Mouse (Mus musculus) kidney, adult 18-20 months (tissue): ENCODE measurements around the gene Usp33.

Source experiments
- DNase-seq: peaks from one replicate; pipeline ENCODE4 v3.0.0; 2021

Usp33 gene

DNA sequence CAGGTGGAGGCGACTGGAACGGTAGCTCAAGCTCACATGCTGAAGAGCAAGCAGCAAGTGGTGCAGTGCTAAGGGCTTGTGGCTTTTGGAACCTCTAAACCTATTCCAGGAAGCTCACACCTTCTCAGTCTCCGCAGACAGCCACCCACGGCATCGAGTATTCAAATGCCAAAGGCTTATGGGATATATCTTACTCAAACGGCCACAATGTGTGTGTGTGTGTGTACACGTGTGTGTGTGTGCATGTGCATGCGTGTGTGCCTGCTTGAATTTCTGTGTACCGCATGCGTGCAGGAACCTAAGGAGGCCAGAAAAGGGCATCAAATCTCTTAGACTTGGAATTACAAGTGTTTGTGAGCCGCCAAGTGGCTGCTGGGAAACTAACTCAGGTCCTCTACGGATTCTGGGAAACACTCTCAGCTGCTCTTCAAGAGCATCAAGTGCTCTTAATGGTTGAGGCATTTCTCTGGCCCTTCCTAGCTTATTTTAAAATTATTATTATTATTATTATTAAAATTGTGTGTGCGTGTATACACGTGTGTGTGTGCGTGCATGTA lies 3.2 kb upstream of the Usp33 start:
- DNase-seq: no peak

- peak; percentile 62 for DNase-seq
Observed at GRCm38 (mm10) chr3:152346633-152347141, 409 bp downstream of the Usp33 start.

DNA sequence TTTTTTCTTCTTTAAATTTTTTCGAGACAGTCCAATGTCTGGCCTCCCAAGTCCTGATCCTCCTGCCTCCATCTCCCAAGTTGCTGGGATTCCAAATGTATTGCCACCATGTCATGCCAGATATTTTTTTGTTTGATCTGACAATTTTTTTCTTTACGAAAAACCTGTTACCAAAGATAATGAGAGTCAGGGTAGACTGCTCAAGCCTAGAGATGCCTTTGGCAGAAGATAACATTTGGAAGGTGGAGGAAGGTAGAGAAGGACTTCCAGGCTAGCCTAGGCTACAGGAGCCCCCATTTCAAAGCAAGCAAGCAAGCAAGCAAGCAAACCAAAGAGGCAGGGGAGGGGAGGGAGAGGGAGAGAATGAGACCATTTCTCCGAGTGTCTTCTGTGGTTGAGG lies 949 bp downstream of the Usp33 start:
- no peak for DNase-seq

- no peak for DNase-seq
Observed at GRCm38 (mm10) chr3:152348011-152348830, 1.9 kb downstream of the Usp33 start.

- DNase-seq: no peak
Observed at GRCm38 (mm10) chr3:152350431-152350830, 4.2 kb downstream of the Usp33 start.

- no peak for DNase-seq
Observed at GRCm38 (mm10) chr3:152350966-152351365, 4.7 kb downstream of the Usp33 start.

DNA sequence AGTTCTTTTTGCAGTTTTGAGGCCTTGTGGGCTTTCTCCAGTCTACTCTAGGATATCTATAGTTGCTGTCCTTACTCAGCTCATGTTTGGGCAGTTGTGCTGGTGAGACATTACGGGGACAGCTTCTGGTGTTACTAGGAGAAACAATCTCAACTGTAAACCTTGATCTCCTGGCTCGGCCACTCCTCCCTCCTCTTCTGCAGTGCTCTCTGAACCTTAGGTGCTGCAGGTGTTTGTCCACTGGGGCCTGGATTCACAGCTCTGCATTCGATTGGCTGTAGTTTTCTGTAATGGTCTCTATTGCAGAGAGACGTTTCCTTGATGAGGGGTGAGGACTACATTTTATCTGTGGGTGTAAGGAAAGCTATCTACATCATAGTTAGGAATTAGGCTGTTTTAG lies 6.0 kb downstream of the Usp33 start:
- peak; percentile 13 for DNase-seq

DNA sequence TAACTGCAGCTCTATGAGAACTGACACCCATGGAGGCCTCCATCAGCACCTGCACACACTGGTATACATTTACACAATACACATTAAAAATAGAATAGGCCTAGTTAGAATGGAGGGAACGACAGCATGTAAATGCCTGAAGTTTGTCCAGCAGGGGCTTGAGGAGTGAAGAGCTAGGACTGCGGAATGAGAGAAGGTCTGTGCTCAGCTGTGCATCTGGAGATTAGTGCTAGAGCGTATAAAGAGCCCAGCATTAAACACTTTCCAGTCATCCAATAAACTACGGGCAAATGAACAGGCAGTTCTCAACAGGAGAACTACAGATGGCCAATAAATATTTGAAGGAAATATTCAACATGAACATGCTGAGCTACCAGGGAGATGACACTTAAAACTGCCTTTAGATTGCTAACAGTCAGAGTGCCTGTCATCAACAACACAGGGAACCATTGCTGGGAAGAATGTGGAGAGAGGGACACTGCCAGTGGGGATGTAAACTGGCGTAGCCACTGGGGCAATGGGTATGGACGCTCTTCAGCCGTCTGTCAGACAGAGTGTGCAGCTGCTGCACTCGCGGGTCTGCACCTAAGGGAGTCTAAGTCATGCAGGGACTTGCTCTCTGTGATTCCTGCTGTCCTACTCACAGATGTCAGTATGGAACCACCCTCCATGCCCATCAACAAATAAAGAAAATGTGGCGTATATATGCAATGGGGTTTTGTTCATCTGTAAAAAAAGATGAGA lies 7.3 kb downstream of the Usp33 start:
- no peak for DNase-seq

DNA sequence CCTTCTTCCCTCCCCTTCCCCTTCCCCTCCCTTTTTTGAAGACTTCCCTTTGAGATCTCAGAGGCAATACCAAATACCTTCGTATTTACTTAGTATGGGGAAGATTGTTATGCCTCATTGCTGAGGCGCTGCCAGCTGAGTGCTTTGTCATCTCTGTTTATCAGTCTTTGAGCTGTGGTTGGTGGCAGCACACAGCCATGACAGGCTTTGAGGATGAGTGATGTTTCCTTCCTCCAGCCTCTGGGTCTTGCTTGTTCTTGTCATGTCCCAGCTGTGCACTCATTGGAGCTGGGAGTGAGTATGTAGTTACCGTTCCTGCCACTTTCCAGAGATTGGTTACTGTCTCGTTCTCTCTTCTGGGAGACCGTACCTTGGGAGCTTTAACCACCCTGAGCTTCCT lies 9.1 kb downstream of the Usp33 start:
- peak; percentile 8 for DNase-seq

DNA sequence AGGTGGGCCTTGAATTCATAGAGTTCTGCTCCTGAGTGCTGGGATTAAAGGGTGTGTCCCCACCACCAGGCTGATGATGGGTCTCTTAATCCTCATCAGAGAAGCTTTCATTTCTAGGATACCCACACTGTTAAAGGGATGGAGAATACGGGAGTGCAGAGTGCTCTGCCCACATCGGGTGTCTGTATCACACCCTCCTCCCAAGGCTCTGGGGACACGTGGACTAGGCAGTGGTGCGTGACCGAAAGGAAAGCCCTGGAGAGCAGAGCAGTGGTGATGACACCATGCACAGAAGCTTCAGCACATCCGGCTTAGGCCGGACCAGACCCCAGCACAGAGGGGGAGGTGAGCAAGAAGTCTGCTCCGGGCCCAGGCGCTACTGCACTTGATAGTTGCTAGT lies 10.5 kb downstream of the Usp33 start:
- DNase-seq: peak; percentile 21

GRCm38 (mm10) chr3:152359151-152359550 lies 12.9 kb downstream of the Usp33 start:
- DNase-seq: no peak

DNA sequence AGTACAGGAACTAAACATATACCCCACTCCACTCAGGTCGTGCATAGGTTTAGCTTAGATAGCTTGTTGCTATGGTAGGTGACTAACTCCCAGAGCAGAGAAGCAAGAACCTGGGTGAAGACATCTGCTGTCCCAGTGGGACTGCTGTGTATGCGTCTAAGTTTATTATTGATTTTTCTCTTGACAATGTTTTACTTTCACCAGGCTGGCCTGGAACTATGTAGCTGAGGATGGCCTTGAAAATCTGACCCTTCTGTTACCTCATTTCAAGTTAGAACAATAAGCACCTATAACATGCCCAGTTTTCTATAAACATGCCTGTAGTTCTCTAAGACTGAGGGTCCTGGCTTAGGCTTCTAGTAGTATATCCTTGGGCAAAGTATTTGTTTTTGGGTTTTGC lies 17.9 kb downstream of the Usp33 start:
- DNase-seq: no peak

DNA sequence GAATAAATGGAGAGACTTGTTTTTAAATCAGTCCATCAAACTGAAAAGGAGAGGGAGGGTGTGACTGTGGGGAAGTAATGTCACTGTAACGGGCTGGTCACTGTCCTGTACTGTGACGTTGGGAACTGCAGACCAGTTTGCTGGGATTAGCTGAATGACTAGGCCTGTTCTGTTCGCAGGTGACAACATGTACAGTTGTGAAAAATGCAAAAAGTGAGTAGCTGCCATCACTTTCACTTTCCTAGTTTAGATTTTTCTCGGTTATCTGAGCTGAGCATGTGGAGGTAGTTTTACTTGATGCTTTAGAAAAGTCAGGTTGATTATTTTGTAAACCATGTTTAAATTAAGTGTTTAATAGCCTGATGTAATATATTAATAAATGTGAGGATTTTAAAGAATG lies 29.8 kb downstream of the Usp33 start:
- no peak for DNase-seq

DNA sequence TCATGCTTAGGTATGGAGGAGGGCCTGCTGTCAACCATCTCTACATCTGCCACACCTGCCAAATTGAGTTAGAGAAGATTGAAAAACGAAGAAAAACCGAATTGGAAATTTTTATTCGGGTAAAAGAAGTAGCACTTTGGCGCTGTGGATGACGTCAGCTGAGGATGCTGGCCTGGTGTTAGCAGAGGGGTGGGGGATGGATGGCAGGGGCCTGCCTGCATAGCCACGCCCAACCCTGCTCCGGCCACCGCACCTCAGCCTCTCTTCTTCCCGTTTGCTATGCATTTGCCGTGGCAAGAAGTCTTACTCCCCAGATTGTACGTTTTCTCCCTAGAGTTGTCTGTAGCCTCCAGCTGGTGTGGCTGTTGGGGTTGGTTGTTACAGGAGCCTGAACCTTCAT lies 37.8 kb downstream of the Usp33 start:
- DNase-seq: no peak

GRCm38 (mm10) chr3:152395350-152396277 lies 49.3 kb downstream of the Usp33 start, which contains the start of gene Zzz3:
TSS of gene Zzz3 (plus strand) at chr3:152395473.
- DNase-seq: peak; percentile 89

GRCm38 (mm10) chr3:152396278-152396987 lies 50.2 kb downstream of the Usp33 start:
- DNase-seq: peak; percentile 99

- no peak for DNase-seq
Observed at GRCm38 (mm10) chr3:152396988-152397314, 50.7 kb downstream of the Usp33 start.

DNA sequence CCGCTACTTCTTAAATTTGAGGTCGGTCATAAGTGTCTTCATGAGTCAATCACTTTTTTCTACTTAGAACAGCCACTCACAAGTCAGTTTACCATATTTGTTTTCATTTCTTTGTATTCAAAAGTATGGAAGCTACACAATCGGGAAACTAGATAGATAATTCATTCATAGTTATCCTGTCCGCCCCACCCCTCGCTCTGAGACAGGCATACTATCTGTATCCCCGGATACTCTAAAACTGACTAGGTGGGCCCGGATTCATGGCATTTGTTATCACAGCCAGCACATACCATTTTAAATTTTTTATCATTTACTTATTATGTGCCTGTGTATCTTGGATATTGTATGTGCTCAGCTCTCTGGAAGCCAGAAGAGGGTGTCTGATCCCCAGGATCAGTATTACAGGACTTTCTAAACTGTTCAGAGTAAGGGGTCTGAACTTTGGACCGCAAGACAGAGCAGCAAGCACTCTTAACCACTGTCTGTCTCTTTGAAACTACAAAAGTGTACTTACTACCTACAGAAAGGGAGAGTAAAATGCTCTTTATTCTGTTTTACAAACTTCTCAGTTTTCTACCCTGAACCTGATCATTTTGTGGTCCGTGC lies 51.2 kb downstream of the Usp33 start:
- DNase-seq: no peak

DNA sequence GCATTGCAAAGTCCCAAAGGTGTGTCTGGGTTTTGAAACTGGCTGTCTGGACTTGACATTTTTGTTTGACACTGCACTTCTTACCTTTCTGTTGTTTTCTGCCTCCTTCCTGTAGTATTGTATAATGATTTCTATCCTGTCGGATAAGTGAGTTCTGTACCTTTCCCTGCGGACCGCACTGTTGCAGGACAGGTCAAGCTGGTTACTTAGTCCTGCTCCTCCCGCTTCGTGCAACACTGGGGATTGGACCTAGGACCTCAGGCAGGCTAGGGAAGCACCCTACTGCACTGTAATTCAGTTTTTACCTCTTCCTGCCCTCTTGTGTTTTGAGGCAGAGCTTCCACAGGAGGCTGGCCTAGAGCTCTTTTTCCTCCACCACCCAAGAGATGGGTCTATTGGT lies 54.2 kb downstream of the Usp33 start:
- DNase-seq: no peak

DNA sequence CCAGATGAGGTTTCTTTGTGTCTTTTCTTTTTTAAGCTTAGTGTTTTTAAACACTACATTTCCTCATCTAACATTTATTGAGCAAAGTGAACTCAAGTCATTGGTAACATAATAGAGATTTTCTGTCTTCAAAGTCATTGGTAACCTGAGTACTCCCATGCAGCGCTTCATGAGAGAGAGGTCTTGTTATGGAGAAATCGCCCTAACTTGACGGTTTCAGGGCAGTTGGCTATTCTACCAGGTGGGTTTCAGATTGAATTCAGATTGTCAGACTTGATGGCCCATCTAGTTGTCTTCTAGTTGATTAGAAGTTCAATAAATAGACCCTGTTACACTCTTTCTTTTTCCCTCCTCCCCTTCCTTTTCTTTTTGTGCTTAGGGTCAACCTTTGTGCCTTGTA lies 54.6 kb downstream of the Usp33 start:
- DNase-seq: no peak

GRCm38 (mm10) chr3:152401964-152402670 lies 55.8 kb downstream of the Usp33 start:
- DNase-seq: no peak
